Mouse (Mus musculus): Measurements from ENCODE around the gene Trex2.

GRCm38 (mm10) chrX:73468752-73469151 is 33.6 kb upstream of the Trex2 start:
- TF ChIP-seq POLR2A (IDR thresholded peaks at IDR 0.05; ENCODE audit: control insufficient read depth, extremely low read depth, insufficient read depth, low read length, poor library complexity) (no peak), CTCF (IDR thresholded peaks at IDR 0.05; ENCODE audit: borderline replicate concordance, control insufficient read depth, extremely low read depth, insufficient read depth, low read length, poor library complexity) (no peak)
